Mouse (Mus musculus): ENCODE results near the gene Kif16b. TPM values are rescaled to one million over a fixed set of nuclear protein-coding genes. Genes with fewer than 3 reads are reported as not detected.
A peak's percentile ranks its signal among the peaks of the same experiment; 100 is the strongest.

Kif16b gene
- total RNA-seq, 4 experiments from 2014 or later, result 17.0 to 18.0 (median 17.4) TPM

DNA sequence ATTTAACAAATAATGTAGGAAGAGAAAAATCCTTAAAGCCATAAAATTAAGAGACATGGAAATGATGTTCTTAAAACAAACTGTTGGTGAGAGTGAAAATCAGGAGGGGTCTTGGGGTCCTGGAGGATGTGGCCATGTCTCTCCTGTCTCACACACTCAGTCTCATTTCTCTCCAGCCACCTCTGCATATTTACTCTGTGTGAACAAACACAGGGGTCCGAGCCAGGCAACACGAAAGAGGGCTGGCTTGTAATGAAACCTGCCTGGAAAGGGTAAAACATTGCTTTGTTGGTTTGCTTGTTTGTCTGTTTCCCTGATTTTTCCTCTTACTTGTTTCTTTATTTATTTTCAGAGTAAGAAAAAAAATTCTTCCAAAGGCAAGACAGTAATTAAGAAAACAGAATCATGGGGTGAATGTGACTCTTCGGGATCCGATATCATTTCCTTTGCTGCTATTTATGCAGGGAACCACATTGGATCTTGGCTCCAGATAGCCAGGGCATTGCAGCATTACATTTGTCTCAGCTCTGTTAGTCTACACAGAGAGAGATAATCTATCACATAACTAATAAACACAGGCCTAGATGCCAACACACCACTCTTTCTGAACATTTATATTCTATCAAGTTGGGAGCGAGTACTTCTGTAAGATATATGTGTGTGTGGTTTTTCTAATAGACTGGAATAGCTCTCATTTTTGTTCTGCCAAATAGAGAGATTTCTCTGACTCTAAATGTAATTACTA, 218.2 kb downstream of the Kif16b start:
- DNase-seq (ENCODE audit: low spot score in 2 of 2), result no peak

DNA sequence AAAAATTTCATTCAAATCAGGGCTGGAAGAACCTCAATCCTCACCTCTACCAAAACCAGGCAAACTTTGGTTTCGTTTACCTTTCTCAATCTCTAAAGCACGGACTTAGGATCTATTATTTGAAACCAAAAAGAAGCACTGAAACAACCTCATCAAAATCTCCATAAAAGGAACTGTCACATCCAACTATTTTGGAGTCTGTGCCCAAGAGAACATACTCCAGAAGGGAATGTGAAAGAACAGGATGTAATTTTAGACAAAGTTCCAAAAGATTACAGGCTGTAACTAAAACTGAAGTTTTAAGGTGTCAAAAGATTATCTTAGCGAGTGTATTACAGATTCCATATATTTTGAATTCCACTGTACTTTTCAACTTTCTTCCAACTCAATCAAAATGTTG, 232.9 kb downstream of the Kif16b start:
- no peak for DNase-seq (ENCODE audit: low spot score in 2 of 2)

- DNase-seq (ENCODE audit: low spot score in 2 of 2), result no peak
These were observed 249.7 kb downstream of the Kif16b start for GRCm38 (mm10) chr2:142651591-142651990.

- DNase-seq (ENCODE audit: low spot score in 2 of 2), result peak in 1 of 2 experiments; percentile 72
These were observed 253.3 kb downstream of the Kif16b start for GRCm38 (mm10) chr2:142648023-142648453.

DNA sequence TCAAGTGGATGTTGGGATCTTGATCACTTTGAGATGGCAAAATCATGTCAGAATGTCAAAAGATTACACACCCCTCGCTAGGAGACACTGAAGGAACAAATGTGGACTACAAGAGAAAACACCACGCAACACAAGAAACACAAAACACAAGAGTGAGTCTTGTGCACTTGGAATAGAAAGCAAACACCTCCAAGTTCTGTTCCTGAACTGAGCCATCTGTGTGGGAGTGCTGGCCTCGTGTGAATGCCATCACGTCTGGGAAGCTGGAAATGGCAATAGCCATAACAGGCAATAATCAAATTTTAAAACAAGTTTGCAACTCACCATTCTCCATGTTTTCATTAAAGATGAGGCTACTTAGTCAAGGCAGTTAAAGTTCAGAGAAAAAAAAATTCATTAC, 254.5 kb downstream of the Kif16b start:
- DNase-seq (ENCODE audit: low spot score in 2 of 2), result no peak

GRCm38 (mm10) chr2:142641766-142642165, 259.6 kb downstream of the Kif16b start:
- DNase-seq (ENCODE audit: low spot score in 2 of 2), result no peak

DNA sequence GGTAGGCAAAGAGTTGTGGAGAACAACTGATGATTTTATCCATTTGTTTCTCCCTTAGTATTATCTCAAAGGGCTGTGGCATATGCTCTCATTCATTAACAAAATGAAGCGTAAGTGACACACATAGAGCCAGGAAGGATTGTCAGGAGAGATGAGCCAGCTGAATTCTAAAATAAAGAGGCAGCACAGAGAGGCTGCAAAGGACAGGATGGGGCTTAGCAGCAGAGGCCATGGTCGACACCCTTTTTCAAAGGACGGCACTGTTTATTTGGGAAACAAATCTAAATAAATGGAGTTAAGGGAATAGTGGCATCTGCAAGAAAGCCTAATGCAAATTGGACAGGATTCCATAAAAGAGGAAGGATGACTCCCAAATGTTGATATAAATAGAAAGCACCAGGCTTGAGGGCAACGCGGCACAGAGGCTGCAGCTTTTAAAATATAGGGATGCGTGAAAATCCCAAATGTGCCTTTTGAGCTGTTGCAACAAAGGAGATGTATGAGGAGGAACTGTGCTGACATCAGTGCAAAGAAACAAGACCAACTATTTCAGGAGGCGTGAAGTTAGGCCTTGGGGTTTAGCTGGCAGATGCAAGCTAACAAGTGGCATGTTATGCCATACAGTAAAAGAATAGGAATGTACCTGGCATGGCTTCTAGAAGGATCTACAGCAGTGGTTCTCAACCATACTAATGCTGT, 265.6 kb downstream of the Kif16b start:
- no peak for DNase-seq (ENCODE audit: low spot score in 2 of 2)

DNA sequence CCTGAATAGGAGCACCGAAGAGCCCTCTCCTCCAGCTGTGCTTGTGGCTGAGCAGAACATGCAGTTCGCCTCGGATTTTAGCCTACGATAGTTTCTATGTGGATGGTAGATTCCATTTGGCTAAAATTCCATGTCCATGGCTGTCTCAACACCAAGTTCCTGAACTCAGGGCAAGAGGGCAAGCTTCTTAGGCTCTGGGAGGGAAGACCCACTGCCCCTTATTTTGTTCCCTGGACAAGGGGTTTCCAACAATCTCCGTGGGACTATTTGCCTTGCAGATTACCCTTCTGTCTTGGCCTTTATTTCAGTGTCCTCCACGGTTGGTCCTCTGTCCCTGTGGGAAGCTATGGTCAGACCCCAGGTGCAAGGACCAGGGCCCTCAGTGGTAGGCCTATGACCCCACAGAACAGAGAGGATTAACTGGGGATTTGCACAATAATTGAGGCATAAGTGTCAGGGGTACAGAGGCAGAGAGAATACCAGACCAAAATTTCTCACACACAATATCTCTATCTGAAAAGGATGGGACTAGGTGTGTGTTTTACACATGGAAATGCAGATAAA, 267.3 kb downstream of the Kif16b start:
- no peak for DNase-seq (ENCODE audit: low spot score in 2 of 2)

- DNase-seq (ENCODE audit: low spot score in 2 of 2), result no peak
These were observed 271.6 kb downstream of the Kif16b start for GRCm38 (mm10) chr2:142629523-142630312.

DNA sequence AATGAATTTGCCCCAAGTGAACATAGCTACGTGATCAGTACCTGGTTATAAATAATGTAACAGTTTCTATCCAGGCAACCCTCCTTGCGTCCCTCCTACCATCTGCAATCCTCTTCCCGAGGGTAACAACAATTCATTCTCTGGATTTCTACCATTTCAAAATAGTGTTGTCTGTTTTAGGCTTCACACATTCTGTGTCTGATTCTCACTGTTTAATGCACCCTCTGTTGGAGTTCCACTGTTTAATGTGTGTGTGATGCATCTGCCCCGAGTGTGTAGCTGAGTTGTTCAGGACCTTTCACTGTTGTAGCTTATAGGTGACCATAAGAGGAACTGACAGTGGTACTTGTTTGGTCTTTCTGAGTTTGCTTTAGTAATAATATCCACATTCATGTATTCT, 275.6 kb downstream of the Kif16b start:
- DNase-seq (ENCODE audit: low spot score in 2 of 2), result no peak

- no peak for DNase-seq (ENCODE audit: low spot score in 2 of 2)
These were observed 276.2 kb downstream of the Kif16b start for GRCm38 (mm10) chr2:142625101-142625500.

DNA sequence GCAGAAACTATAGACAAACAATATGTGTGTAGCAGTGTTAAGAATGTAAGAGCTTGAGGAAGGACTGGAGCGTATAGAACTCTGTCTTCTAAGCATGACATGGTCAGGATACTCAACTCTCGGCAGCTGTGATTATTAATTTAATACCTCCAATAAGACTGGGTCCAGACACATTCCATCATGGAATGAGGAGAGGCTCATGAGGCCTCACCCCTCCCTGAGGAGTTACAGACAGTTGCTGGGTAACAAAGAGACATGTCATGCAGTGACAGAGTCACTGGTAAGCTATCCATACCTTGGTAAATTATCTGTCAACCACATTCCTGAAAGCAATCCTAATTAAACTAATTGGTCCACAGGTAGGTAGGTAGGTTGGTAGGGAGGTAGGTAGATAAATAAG, 277.1 kb downstream of the Kif16b start:
- DNase-seq (ENCODE audit: low spot score in 2 of 2), result no peak

- no peak for DNase-seq (ENCODE audit: low spot score in 2 of 2)
These were observed 280.2 kb downstream of the Kif16b start for GRCm38 (mm10) chr2:142621152-142621551.

GRCm38 (mm10) chr2:142619926-142620325, 281.4 kb downstream of the Kif16b start:
- DNase-seq (ENCODE audit: low spot score in 2 of 2), result no peak

DNA sequence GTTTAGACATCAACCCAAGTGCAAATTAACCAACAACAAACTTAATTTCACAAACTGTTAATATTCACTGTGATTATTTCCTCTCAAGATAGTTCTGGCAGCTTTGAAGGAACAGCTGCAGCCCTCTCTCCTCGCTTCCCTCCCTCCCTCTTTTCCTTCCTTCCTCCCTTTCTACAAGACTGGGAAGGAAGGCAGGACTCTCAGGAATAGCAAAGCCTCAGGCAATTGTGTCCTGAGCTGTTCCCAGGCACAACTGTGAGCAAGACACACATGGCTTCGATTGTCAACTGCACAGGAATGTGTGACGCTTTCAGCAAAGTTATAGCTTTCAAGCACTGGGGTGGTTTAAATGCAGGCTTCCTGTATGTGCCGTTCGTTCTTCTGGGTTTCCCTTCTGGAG, 286.8 kb downstream of the Kif16b start:
- no peak for DNase-seq (ENCODE audit: low spot score in 2 of 2)

DNA sequence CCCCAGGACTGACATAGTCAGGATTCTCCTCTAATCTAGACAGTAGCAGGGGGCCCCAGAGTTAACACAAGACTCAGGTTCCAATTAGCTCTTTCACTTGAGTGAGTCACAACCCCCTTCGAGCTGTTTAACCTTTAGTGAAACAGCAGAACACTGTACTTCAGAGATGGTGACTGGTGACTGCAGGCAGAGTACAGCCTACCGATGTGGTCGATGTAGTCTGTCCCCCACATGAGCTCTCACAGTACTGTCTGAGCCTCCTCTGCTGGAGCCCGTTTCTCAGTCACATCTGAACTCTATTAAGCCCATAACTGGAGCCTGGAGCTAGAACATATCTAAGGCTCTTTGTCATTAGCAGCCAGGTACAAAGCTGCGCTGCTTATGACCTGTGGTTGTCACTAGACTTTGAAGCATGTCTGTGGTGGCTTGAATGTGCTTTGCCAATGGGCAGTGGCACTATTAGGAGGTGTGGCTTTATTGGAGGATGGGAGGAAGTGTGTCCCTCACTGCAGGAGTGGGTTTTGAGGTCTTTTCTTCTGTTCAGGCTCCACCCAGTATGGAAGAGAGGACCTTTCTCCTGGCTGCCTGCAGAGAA, 288.9 kb downstream of the Kif16b start:
- DNase-seq (ENCODE audit: low spot score in 2 of 2), result no peak

- DNase-seq (ENCODE audit: low spot score in 2 of 2), result peak; percentile 13 to 45
These were observed 290.2 kb downstream of the Kif16b start for GRCm38 (mm10) chr2:142611113-142611512.

DNA sequence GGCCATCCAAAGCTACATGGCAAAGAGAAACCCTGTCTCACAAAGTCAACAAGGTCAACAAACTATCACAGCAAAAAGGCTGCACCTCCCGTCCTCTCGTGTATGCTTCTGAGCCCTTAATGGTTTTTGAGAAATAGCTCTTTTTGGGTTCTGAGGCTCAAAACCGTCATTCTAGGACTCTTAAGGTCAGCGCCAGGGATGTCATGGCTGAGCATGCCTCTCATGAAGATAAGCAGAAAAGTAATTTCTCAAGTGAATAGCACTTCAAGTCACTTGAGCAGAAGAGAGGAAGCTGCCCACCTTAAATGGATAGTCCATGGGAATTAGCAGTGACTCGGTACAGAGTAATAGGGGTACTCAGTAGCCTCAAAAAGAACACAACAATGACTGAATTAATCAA, 291.1 kb downstream of the Kif16b start:
- no peak for DNase-seq (ENCODE audit: low spot score in 2 of 2)

DNA sequence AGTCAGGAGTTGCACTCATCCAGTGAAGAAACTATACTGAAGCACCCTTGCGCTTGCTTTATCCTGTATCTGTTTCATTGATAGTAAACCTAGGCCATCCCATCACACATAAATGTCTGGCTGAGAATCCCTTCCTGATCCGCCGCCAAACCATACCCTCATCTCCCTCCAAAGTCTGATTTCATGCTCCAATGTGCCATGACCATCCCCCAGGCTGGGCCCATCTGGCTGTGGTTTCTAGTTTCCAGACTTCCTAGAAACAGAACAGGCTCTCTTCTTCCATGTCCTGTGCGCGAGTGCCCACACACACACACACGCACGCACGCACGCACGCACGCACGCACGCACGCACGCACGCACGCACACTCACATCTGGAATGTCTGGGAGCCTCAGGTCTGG, 292.6 kb downstream of the Kif16b start:
- DNase-seq (ENCODE audit: low spot score in 2 of 2), result peak in 1 of 2 experiments; percentile 24

DNA sequence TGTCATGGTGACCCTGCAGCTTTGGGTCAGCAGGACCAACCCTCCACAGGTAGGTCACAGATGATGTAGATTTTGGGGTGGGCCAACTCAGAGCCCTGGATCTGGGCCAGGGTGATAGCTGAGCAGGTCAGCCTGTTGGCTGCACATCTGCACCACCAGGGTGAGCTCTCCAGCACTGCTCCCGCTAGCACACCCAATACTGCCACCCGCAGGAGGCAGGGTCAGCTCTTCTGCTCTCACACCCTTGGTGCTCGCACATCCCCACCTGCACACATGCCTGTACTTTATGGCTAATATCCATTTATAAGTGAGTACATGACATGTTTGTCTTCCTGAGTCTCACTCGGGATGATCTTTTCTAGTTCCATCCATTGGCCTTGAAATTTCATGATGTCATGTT, 296.6 kb downstream of the Kif16b start:
- no peak for DNase-seq (ENCODE audit: low spot score in 2 of 2)

DNA sequence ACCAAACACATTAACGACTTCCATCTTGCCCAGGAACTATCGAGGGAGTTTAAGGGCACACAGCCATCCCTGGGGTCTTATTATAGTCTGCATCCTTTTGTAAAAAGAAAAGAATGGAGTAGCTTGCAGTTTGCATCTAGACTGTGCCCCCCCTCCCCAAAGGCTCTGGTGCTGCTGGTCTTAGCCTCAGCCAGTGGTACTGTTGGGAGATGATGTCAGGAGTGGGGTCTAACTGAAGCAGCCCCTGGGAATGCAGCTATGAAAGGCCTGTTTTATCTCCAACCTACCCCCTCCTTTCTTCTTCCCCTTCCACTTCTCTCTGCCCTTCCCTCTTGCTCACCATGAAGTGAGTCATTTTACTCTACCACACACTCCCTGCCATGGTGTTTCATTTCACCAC, 298.1 kb downstream of the Kif16b start:
- DNase-seq (ENCODE audit: low spot score in 2 of 2), result no peak
